Mouse (Mus musculus) liver, adult 2 months (tissue): ENCODE results near the gene Nfix.

Experiments
- CTCF ChIP-seq: fragments of 200-500 bp; IDR thresholded peaks from 2 replicates; pipeline ENCODE4 v1.5.1; 2011; ENCODE audit warnings: low read depth, low read length, control low read depth
- POLR2A ChIP-seq: fragments of 200-500 bp; IDR thresholded peaks from 2 replicates; pipeline ENCODE4 v1.6.1; 2011; ENCODE audit warnings: low read length, control low read depth; ENCODE audit not compliant: insufficient read depth; ENCODE audit errors: extremely low read depth

- TF ChIP-seq POLR2A (no peak), CTCF (no peak)
Measured at GRCm38 (mm10) chr8:84813830-84814229, 13.7 kb upstream of the Nfix start.
